Mouse (Mus musculus): ENCODE measurements around the gene Ccer2. TPM values are rescaled to one million over a fixed set of nuclear protein-coding genes. Genes with fewer than 3 reads are reported as not detected.

Ccer2 gene
- total and polyA plus RNA-seq, 3 experiments = 0.11 TPM; not detected in 2

DNA sequence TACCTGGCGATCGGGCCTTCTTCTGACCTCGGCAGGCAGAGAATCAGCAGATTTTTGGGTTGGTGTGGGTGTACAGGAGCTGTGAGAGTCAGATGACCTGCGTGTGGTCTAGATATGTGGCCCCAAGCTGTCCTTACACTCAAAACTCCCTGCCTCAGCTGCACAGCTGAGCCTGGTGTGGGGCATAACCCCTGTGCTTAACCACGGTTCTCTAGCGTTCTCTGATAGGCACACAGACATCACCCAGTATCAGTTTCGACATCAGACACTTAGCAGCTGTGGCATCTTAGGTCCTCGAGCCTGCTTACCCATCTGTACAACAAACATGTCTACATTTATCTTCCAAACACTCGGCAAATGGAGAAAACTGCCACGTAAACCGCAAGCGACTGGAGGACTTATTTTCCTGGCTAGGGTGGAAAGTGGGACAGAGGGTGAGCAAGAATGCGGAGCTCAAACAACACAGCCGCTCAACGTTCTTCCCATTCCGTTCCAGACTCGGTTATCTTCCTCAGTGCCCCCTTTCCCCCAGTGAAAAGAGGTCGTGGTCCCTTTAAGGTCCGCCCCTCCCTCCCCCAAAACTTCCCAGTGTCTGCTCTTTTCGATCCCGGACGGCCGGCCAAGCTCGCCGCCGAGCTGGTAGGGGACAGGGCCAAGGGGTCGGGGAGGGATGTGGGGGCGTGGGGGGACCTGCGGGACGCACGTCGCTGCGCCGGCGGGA, 52.4 kb downstream of the Ccer2 start, which contains the start of gene Hnrnpl (continued):
- TF ChIP-seq TBP (IDR thresholded peaks at IDR 0.05; ENCODE audit: low read depth, low read length) (peak; percentile 63), BHLHE40 (IDR thresholded peaks at IDR 0.05; ENCODE audit: borderline replicate concordance, low read depth, low read length) (no peak), MYB (IDR thresholded peaks at IDR 0.05; ENCODE audit: low read depth, low read length) (no peak; the same call in 1 of the 2 replicates), TAL1 (IDR thresholded peaks at IDR 0.05; ENCODE audit: low read length) (peak; percentile 25; the same call in 1 of the 2 replicates)

Other genes starting within 250 kb of the Ccer2 start
- not detected in 2 replicates for gene Ifnl2, start 245.7 kb upstream of the Ccer2 start, total RNA-seq (2012; rRNA removed)
- not detected for gene Ifnl2, start 245.7 kb upstream of the Ccer2 start, polyA plus RNA-seq (2012; ENCODE audit: insufficient read depth in 1 of 2, insufficient read length in 2 of 2, low read depth in 1 of 2, low replicate concordance in 2 of 2, missing spikeins in 1 of 2)
- not detected in 2 replicates for gene Ifnl3, start 233.3 kb upstream of the Ccer2 start, total RNA-seq (2012; rRNA removed)
- gene Ifnl3, start 233.3 kb upstream of the Ccer2 start, polyA plus RNA-seq (2012; ENCODE audit: insufficient read depth in 1 of 2, insufficient read length in 2 of 2, low read depth in 1 of 2, low replicate concordance in 2 of 2, missing spikeins in 1 of 2) = not detected
- gene Sycn, start 215.3 kb upstream of the Ccer2 start, total RNA-seq (2012; rRNA removed) = not detected in 2 replicates
- gene Sycn, start 215.3 kb upstream of the Ccer2 start, polyA plus RNA-seq (2012; ENCODE audit: insufficient read depth in 1 of 2, insufficient read length in 2 of 2, low read depth in 1 of 2, low replicate concordance in 2 of 2, missing spikeins in 1 of 2) = not detected
- gene Nccrp1, start 208.9 kb upstream of the Ccer2 start, total RNA-seq (2012; rRNA removed) = not detected in 2 replicates
- gene Nccrp1, start 208.9 kb upstream of the Ccer2 start, polyA plus RNA-seq (2012; ENCODE audit: insufficient read depth in 1 of 2, insufficient read length in 2 of 2, low read depth in 1 of 2, low replicate concordance in 2 of 2, missing spikeins in 1 of 2) = not detected
- gene Samd4b, start 158.0 kb upstream of the Ccer2 start, total RNA-seq (2012; rRNA removed) = 6.4 and 7.2 TPM in 2 replicates
- 10 to 100 TPM in 1 of 2 experiments, not detected in 1; 45.9 TPM for gene Samd4b, start 158.0 kb upstream of the Ccer2 start, polyA plus RNA-seq (2012; ENCODE audit: insufficient read depth in 1 of 2, insufficient read length in 2 of 2, low read depth in 1 of 2, low replicate concordance in 2 of 2, missing spikeins in 1 of 2)
- gene Pak4, start 158.0 kb upstream of the Ccer2 start, total RNA-seq (2012; rRNA removed) = 9.3 and 9.7 TPM in 2 replicates
- gene Pak4, start 158.0 kb upstream of the Ccer2 start, polyA plus RNA-seq (2012; ENCODE audit: insufficient read depth in 1 of 2, insufficient read length in 2 of 2, low read depth in 1 of 2, low replicate concordance in 2 of 2, missing spikeins in 1 of 2) = 10 to 100 TPM in 1 of 2 experiments, not detected in 1; 26.6 TPM
- gene Acp7, start 124.8 kb upstream of the Ccer2 start, total RNA-seq (2012; rRNA removed) = not detected in 2 replicates
- gene Acp7, start 124.8 kb upstream of the Ccer2 start, polyA plus RNA-seq (2012; ENCODE audit: insufficient read depth in 1 of 2, insufficient read length in 2 of 2, low read depth in 1 of 2, low replicate concordance in 2 of 2, missing spikeins in 1 of 2) = not detected
- not detected in 2 replicates for gene Fbxo27, start 63.3 kb upstream of the Ccer2 start, total RNA-seq (2012; rRNA removed)
- gene Fbxo27, start 63.3 kb upstream of the Ccer2 start, polyA plus RNA-seq (2012; ENCODE audit: insufficient read depth in 1 of 2, insufficient read length in 2 of 2, low read depth in 1 of 2, low replicate concordance in 2 of 2, missing spikeins in 1 of 2) = not detected
- gene Fbxo17, start 39.4 kb upstream of the Ccer2 start, total RNA-seq (2012; rRNA removed) = 0.10 TPM in 1 of 2 replicates, not detected in the other
- gene Fbxo17, start 39.4 kb upstream of the Ccer2 start, polyA plus RNA-seq (2012; ENCODE audit: insufficient read depth in 1 of 2, insufficient read length in 2 of 2, low read depth in 1 of 2, low replicate concordance in 2 of 2, missing spikeins in 1 of 2) = under 1 TPM in 1 of 2 experiments, not detected in 1; 0.43 TPM
- gene Mrps12, start 14.4 kb upstream of the Ccer2 start, total RNA-seq (2012; rRNA removed) = 137 and 141 TPM in 2 replicates
- gene Mrps12, start 14.4 kb upstream of the Ccer2 start, polyA plus RNA-seq (2012; ENCODE audit: insufficient read depth in 1 of 2, insufficient read length in 2 of 2, low read depth in 1 of 2, low replicate concordance in 2 of 2, missing spikeins in 1 of 2) = 100 to 1,000 TPM in 1 of 2 experiments, not detected in 1; 126 TPM
- gene Sars2, start 14.2 kb upstream of the Ccer2 start, total RNA-seq (2012; rRNA removed) = 19.2 and 21.3 TPM in 2 replicates
- 10 to 100 TPM in 1 of 2 experiments, not detected in 1; 51.4 TPM for gene Sars2, start 14.2 kb upstream of the Ccer2 start, polyA plus RNA-seq (2012; ENCODE audit: insufficient read depth in 1 of 2, insufficient read length in 2 of 2, low read depth in 1 of 2, low replicate concordance in 2 of 2, missing spikeins in 1 of 2)
- 31.8 and 35.7 TPM in 2 replicates for gene Sirt2, start 10.6 kb downstream of the Ccer2 start, total RNA-seq (2012; rRNA removed)
- gene Sirt2, start 10.6 kb downstream of the Ccer2 start, polyA plus RNA-seq (2012; ENCODE audit: insufficient read depth in 1 of 2, insufficient read length in 2 of 2, low read depth in 1 of 2, low replicate concordance in 2 of 2, missing spikeins in 1 of 2) = 10 to 100 TPM in 1 of 2 experiments, not detected in 1; 72.4 TPM
- 30.7 and 32.9 TPM in 2 replicates for gene Nfkbib, start 11.3 kb downstream of the Ccer2 start, total RNA-seq (2012; rRNA removed)
- 10 to 100 TPM in 1 of 2 experiments, not detected in 1; 52.7 TPM for gene Nfkbib, start 11.3 kb downstream of the Ccer2 start, polyA plus RNA-seq (2012; ENCODE audit: insufficient read depth in 1 of 2, insufficient read length in 2 of 2, low read depth in 1 of 2, low replicate concordance in 2 of 2, missing spikeins in 1 of 2)
- gene Rinl, start 32.8 kb downstream of the Ccer2 start, total RNA-seq (2012; rRNA removed) = 32.9 and 39.9 TPM in 2 replicates
- 10 to 100 TPM in 1 of 2 experiments, not detected in 1; 63.9 TPM for gene Rinl, start 32.8 kb downstream of the Ccer2 start, polyA plus RNA-seq (2012; ENCODE audit: insufficient read depth in 1 of 2, insufficient read length in 2 of 2, low read depth in 1 of 2, low replicate concordance in 2 of 2, missing spikeins in 1 of 2)
- 246 and 303 TPM in 2 replicates for gene Hnrnpl, start 52.4 kb downstream of the Ccer2 start, total RNA-seq (2012; rRNA removed)
- gene Hnrnpl, start 52.4 kb downstream of the Ccer2 start, polyA plus RNA-seq (2012; ENCODE audit: insufficient read depth in 1 of 2, insufficient read length in 2 of 2, low read depth in 1 of 2, low replicate concordance in 2 of 2, missing spikeins in 1 of 2) = 1,000 to 10,000 TPM in 1 of 2 experiments, 100 to 1,000 TPM in 1; 684 to 1,095 TPM
- 82.8 and 99.5 TPM in 2 replicates for gene Ech1, start 69.0 kb downstream of the Ccer2 start, total RNA-seq (2012; rRNA removed)
- 10 to 100 TPM in 1 of 2 experiments, not detected in 1; 74.7 TPM for gene Ech1, start 69.0 kb downstream of the Ccer2 start, polyA plus RNA-seq (2012; ENCODE audit: insufficient read depth in 1 of 2, insufficient read length in 2 of 2, low read depth in 1 of 2, low replicate concordance in 2 of 2, missing spikeins in 1 of 2)
- gene Lgals4, start 77.7 kb downstream of the Ccer2 start, total RNA-seq (2012; rRNA removed) = 1.5 and 2.1 TPM in 2 replicates
- gene Lgals4, start 77.7 kb downstream of the Ccer2 start, polyA plus RNA-seq (2012; ENCODE audit: insufficient read depth in 1 of 2, insufficient read length in 2 of 2, low read depth in 1 of 2, low replicate concordance in 2 of 2, missing spikeins in 1 of 2) = 1 to 10 TPM in 1 of 2 experiments, not detected in 1; 5.1 TPM
- gene Lgals7, start 107.7 kb downstream of the Ccer2 start, total RNA-seq (2012; rRNA removed) = 27.7 and 37.8 TPM in 2 replicates
- 100 to 1,000 TPM in 1 of 2 experiments, not detected in 1; 138 TPM for gene Lgals7, start 107.7 kb downstream of the Ccer2 start, polyA plus RNA-seq (2012; ENCODE audit: insufficient read depth in 1 of 2, insufficient read length in 2 of 2, low read depth in 1 of 2, low replicate concordance in 2 of 2, missing spikeins in 1 of 2)
- 0.19 TPM in 1 of 2 replicates, not detected in the other for gene Capn12, start 125.2 kb downstream of the Ccer2 start, total RNA-seq (2012; rRNA removed)
- not detected for gene Capn12, start 125.2 kb downstream of the Ccer2 start, polyA plus RNA-seq (2012; ENCODE audit: insufficient read depth in 1 of 2, insufficient read length in 2 of 2, low read depth in 1 of 2, low replicate concordance in 2 of 2, missing spikeins in 1 of 2)
- gene Actn4, start 206.2 kb downstream of the Ccer2 start, total RNA-seq (2012; rRNA removed) = 60.5 and 66.3 TPM in 2 replicates
- 100 to 1,000 TPM in 1 of 2 experiments, not detected in 1; 267 TPM for gene Actn4, start 206.2 kb downstream of the Ccer2 start, polyA plus RNA-seq (2012; ENCODE audit: insufficient read depth in 1 of 2, insufficient read length in 2 of 2, low read depth in 1 of 2, low replicate concordance in 2 of 2, missing spikeins in 1 of 2)
- 525 and 545 TPM in 2 replicates for gene Eif3k, start 225.7 kb downstream of the Ccer2 start, total RNA-seq (2012; rRNA removed)
- 100 to 1,000 TPM in 1 of 2 experiments, not detected in 1; 671 TPM for gene Eif3k, start 225.7 kb downstream of the Ccer2 start, polyA plus RNA-seq (2012; ENCODE audit: insufficient read depth in 1 of 2, insufficient read length in 2 of 2, low read depth in 1 of 2, low replicate concordance in 2 of 2, missing spikeins in 1 of 2)
- 17.3 and 19.3 TPM in 2 replicates for gene Map4k1, start 225.9 kb downstream of the Ccer2 start, total RNA-seq (2012; rRNA removed)
- gene Map4k1, start 225.9 kb downstream of the Ccer2 start, polyA plus RNA-seq (2012; ENCODE audit: insufficient read depth in 1 of 2, insufficient read length in 2 of 2, low read depth in 1 of 2, low replicate concordance in 2 of 2, missing spikeins in 1 of 2) = 10 to 100 TPM in 1 of 2 experiments, not detected in 1; 50.8 TPM

Data from MEL (cell line).